In genomic region chr16:42938211-42938610, GRCm38 (mm10) we compare ENCODE assay signal across 16 mouse cellular contexts.
A peak's percentile ranks its signal among the peaks of the same experiment; 100 is the strongest.
DNase-seq lines count a peak whose midpoint lies in the region; ATAC-seq and TF ChIP-seq lines count a peak whose summit lies in the region.
"Had no signal": no experiment of that assay in that cellular context is flagged by ENCODE, and none has a peak within 500 bp of the region (broad histone marks: within the 10 kb centered on the region; RNA-seq: fewer than 3 reads in every experiment).

No protein-coding gene starts in this region.

- ATAC-seq in heart, embryonic 11.5 days (replicated peaks; ENCODE audit: insufficient number of reproducible peaks, low FRiP score, low TSS enrichment), result no peak
- no peak for ATAC-seq in erythroblast, adult 5-6 weeks (replicated peaks; ENCODE audit: low FRiP score, poor library complexity, severe bottlenecking)
- ATAC-seq: forebrain, embryonic 14.5 days; intestine, embryonic 15.5 days had no signal

- H3K9me3 ChIP-seq in heart, embryonic 11.5 days (replicated peaks; ENCODE audit: control insufficient read depth, low read length), result no peaks in the 10 kb centered on the region
- H3K9me3 ChIP-seq: embryonic facial prominence, embryonic 13.5 days; forebrain, embryonic 10.5 days; intestine, embryonic 15.5 days had no signal

- H3K36me3 ChIP-seq in heart, embryonic 11.5 days (ENCODE audit: control insufficient read depth, insufficient read depth, low read length), result no peaks in the 10 kb centered on the region
- H3K36me3 ChIP-seq: embryonic facial prominence, embryonic 13.5 days; forebrain, embryonic 10.5 days; intestine, embryonic 15.5 days had no signal

- DNase-seq in heart, adult 11 months, result peak; percentile 74
- no peak for DNase-seq in layer of hippocampus, adult 2 months (ENCODE audit: low spot score in 2 of 2)
- DNase-seq in layer of hippocampus, postnatal 10 days (ENCODE audit: low spot score in 2 of 2), result no peak
- peak; percentile 50 for DNase-seq in adrenal gland, postnatal 14 days
- DNase-seq in neural tube, embryonic 10.5 days (ENCODE audit: extremely low spot score, low spot score), result no peak
- DNase-seq: cerebellum, adult 18-20 months; cerebellum, adult 9-11 months; cerebellum, postnatal 36 days; gastrocnemius, postnatal 36 days had no signal

- 43% methylated on average over 2 of the region's 2 CpGs for WGBS in heart, embryonic 11.5 days (ENCODE audit: insufficient replicate concordance)

- H3K4me2 ChIP-seq in heart, embryonic 11.5 days, result no peak overlapping the region
- H3K4me2 ChIP-seq: embryonic facial prominence, embryonic 13.5 days; hindbrain, embryonic 14.5 days; intestine, embryonic 15.5 days had no signal

- H3K27ac ChIP-seq in heart, embryonic 11.5 days (ENCODE audit: low read depth, low read length), result no peak overlapping the region
- 0 out of 2 replicates have a peak overlapping the region, but pooled peaks have one; percentile 2 for H3K27ac ChIP-seq in layer of hippocampus, adult 2 months
- H3K27ac ChIP-seq: embryonic facial prominence, embryonic 13.5 days; forebrain, embryonic 10.5 days; hindbrain, embryonic 14.5 days; intestine, embryonic 15.5 days had no signal

- no peaks in the 10 kb centered on the region for H3K27me3 ChIP-seq in heart, embryonic 11.5 days (ENCODE audit: control insufficient read depth, insufficient read depth, low read length)
- H3K27me3 ChIP-seq: embryonic facial prominence, embryonic 13.5 days; intestine, embryonic 15.5 days had no signal

- H3K4me3 ChIP-seq in heart, embryonic 11.5 days (ENCODE audit: low read depth, low read length), result no peak overlapping the region
- no peak overlapping the region for H3K4me3 ChIP-seq in layer of hippocampus, adult 2 months
- H3K4me3 ChIP-seq: embryonic facial prominence, embryonic 13.5 days; forebrain, embryonic 10.5 days; intestine, embryonic 15.5 days had no signal

- TF ChIP-seq CTCF in layer of hippocampus, adult 2 months (conservative IDR thresholded peaks at IDR 0.05), result no peak

- H3K4me1 ChIP-seq in heart, embryonic 11.5 days (ENCODE audit: control insufficient read depth, insufficient read depth, low read length), result no peaks in the 10 kb centered on the region
- H3K4me1 ChIP-seq: embryonic facial prominence, embryonic 13.5 days; forebrain, embryonic 10.5 days; intestine, embryonic 15.5 days had no signal

- no peak overlapping the region for H3K9ac ChIP-seq in heart, embryonic 11.5 days (ENCODE audit: low read depth, low read length)
- H3K9ac ChIP-seq: embryonic facial prominence, embryonic 13.5 days; hindbrain, embryonic 14.5 days; intestine, embryonic 15.5 days had no signal

Comparison
In these comparisons a context has a peak if more than half of its experiments do, and no peak if none do; other contexts are left out.
1. DNase-seq: peak in heart, adult 11 months (single experiment) and adrenal gland, postnatal 14 days (single experiment); none in layer of hippocampus, adult 2 months (0 of 2), layer of hippocampus, postnatal 10 days (0 of 2) and neural tube, embryonic 10.5 days (single experiment).